Mouse (Mus musculus) left cerebral cortex, adult 18-20 months (tissue): ENCODE measurements around the gene Igfbpl1. TPM values are rescaled to one million over a fixed set of nuclear protein-coding genes. Genes with fewer than 3 reads are reported as not detected.

Source experiments
- DNase-seq, 2 experiments: peaks; one replicate each; pipeline ENCODE4 v3.0.0; 2021 to 2022; ENCODE audit warnings: low spot score in 2 of 2, mixed read lengths in 1 of 2
- long read RNA-seq, 2 experiments: library from polyadenylated mRNA; stranded (forward); transcript quantifications; one replicate each; pipeline ENCODE4 v2.0.0; 2021
- total RNA-seq, 2 experiments: library from RNA; stranded (reverse); gene quantifications; 2 replicates each; pipeline ENCODE4 v1.2.3; 2021

The Igfbpl1 gene
- total RNA-seq = under 1 TPM in 1 of 2 experiments, not detected in 1; 0.51 TPM
- long read RNA-seq, experiment 1 = 0 reads
- long read RNA-seq, experiment 2 = 0 reads

- no peak for DNase-seq
Measured at GRCm38 (mm10) chr4:45826275-45827040, at the start of gene Igfbpl1. Gene Igfbpl1, minus strand, starts transcription at chr4:45826923.

- no peak for DNase-seq
Measured at GRCm38 (mm10) chr4:45872147-45872546, 45.4 kb upstream of the Igfbpl1 start.

GRCm38 (mm10) chr4:45869021-45869815, 42.5 kb upstream of the Igfbpl1 start:
- no peak for DNase-seq

GRCm38 (mm10) chr4:45867416-45867815, 40.7 kb upstream of the Igfbpl1 start:
- DNase-seq = no peak

GRCm38 (mm10) chr4:45861160-45861559, 34.4 kb upstream of the Igfbpl1 start:
- DNase-seq = no peak

GRCm38 (mm10) chr4:45855803-45856424, 29.2 kb upstream of the Igfbpl1 start:
- peak; percentile 77 to 87 for DNase-seq

GRCm38 (mm10) chr4:45853496-45854246, 26.9 kb upstream of the Igfbpl1 start:
- DNase-seq = no peak

GRCm38 (mm10) chr4:45851640-45852051, 24.9 kb upstream of the Igfbpl1 start:
- DNase-seq = no peak

GRCm38 (mm10) chr4:45849419-45849818, 22.7 kb upstream of the Igfbpl1 start:
- no peak for DNase-seq

GRCm38 (mm10) chr4:45848825-45849156, 22.1 kb upstream of the Igfbpl1 start:
- DNase-seq = no peak

- DNase-seq = no peak
Measured at GRCm38 (mm10) chr4:45848109-45848824, 21.5 kb upstream of the Igfbpl1 start, which contains the start of gene Stra6l. Gene Stra6l, plus strand, starts transcription at chr4:45848664.

- no peak for DNase-seq
Measured at GRCm38 (mm10) chr4:45846263-45846662, 19.5 kb upstream of the Igfbpl1 start.

GRCm38 (mm10) chr4:45844355-45844754, 17.6 kb upstream of the Igfbpl1 start:
- peak; percentile 39 to 63 for DNase-seq

GRCm38 (mm10) chr4:45833461-45833860, 6.7 kb upstream of the Igfbpl1 start:
- no peak for DNase-seq

- DNase-seq = peak in 1 of 2 experiments; percentile 31
Measured at GRCm38 (mm10) chr4:45831996-45832395, 5.3 kb upstream of the Igfbpl1 start.

GRCm38 (mm10) chr4:45829907-45830759, 3.4 kb upstream of the Igfbpl1 start:
- no peak for DNase-seq

GRCm38 (mm10) chr4:45824761-45825556, 1.8 kb downstream of the Igfbpl1 start:
- DNase-seq = no peak

- no peak for DNase-seq
Measured at GRCm38 (mm10) chr4:45824049-45824760, 2.5 kb downstream of the Igfbpl1 start.
